In the genomic region with DNA sequence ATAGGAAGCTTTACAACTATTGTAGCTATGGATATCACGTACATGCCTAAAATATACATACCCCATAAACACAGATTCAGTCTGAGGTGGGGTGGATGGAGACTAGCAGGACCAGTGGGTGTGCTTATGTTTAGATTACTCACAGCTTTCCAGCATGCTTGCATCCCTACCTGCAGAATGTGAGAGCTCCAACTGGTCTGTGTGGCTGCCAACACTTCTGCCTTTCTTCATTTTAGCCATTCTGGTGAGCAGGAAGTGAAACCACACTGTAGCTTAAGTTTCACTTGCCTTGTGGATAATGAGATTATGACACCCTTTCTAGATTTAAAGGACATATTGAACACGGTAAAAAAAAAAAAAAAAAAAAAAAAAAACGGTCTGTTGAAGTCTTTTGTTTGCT, we compare ENCODE assay signal across 16 mouse cellular contexts.
DNase-seq lines count a peak whose midpoint lies in the region; ATAC-seq and TF ChIP-seq lines count a peak whose summit lies in the region.
"Had no signal": no experiment of that assay in that cellular context is flagged by ENCODE, and none has a peak within 500 bp of the region (broad histone marks: within the 10 kb centered on the region; RNA-seq: fewer than 3 reads in every experiment).

No protein-coding gene starts in this region.

- H3K36me3 ChIP-seq in kidney, adult 2 months (ENCODE audit: control insufficient read depth, insufficient read depth, low read length) = no peaks in the 10 kb centered on the region
- H3K36me3 ChIP-seq: heart, embryonic 12.5 days; liver, embryonic 15.5 days; midbrain, embryonic 12.5 days had no signal

- no peak overlapping the region for H3K4me3 ChIP-seq in kidney, adult 2 months (ENCODE audit: insufficient read depth, low read depth, low read length)
- H3K4me3 ChIP-seq: heart, embryonic 12.5 days; liver, embryonic 15.5 days; midbrain, embryonic 12.5 days had no signal

- TF ChIP-seq POLR2A in kidney, adult 2 months (IDR thresholded peaks at IDR 0.05; ENCODE audit: low read depth, low read length) = no peak

- H3K27me3 ChIP-seq in kidney, adult 2 months (replicated peaks; ENCODE audit: control insufficient read depth, insufficient read depth, low read length) = no peaks in the 10 kb centered on the region
- H3K27me3 ChIP-seq: heart, embryonic 12.5 days; liver, embryonic 15.5 days; midbrain, embryonic 12.5 days; Patski had no signal

- TF ChIP-seq CTCF in kidney, adult 2 months (conservative IDR thresholded peaks at IDR 0.05; ENCODE audit: insufficient read depth, insufficient read length, low read depth, low read length) = no peak

- peak; percentile 79 for ATAC-seq in CD4-positive, CD25-positive, alpha-beta regulatory T cell, adult 4 months
- peak; percentile 94 for ATAC-seq in monocyte, adult 5-6 weeks (replicated peaks; ENCODE audit: insufficient number of reproducible peaks, low FRiP score, low TSS enrichment, poor library complexity, severe bottlenecking)
- ATAC-seq: Patski had no signal

- DNase-seq in layer of hippocampus, adult 9-11 months = peak; percentile 14
- DNase-seq in layer of hippocampus, adult 8-10 months (ENCODE audit: low spot score in 2 of 2) = no peak
- DNase-seq in c-Kit-positive CD71-negative TER-119-negative erythroid progenitor cells, embryonic 14.5 days (ENCODE audit: low read depth) = peak; percentile 7
- no peak for DNase-seq in kidney, adult 8-10 months
- no peak for DNase-seq in kidney, adult 2 months
- DNase-seq: cerebellum, adult 9-11 months; gastrocnemius, postnatal 25 days; heart, postnatal 36 days; kidney, postnatal 25 days; thymus, adult 2 months had no signal

- no peak overlapping the region for H3K27ac ChIP-seq in kidney, adult 2 months (ENCODE audit: insufficient read depth, low read depth, low read length)
- H3K27ac ChIP-seq: liver, embryonic 15.5 days; midbrain, embryonic 12.5 days had no signal

- WGBS in kidney, adult 2 months = 67% methylated on average over 3 of the region's 3 CpGs

- no peaks in the 10 kb centered on the region for H3K4me1 ChIP-seq in kidney, adult 2 months (ENCODE audit: control insufficient read depth, insufficient read depth, low read length)
- H3K4me1 ChIP-seq: liver, embryonic 15.5 days had no signal

Comparison
In these comparisons a context has a peak if more than half of its experiments do, and no peak if none do; other contexts are left out.
1. DNase-seq: peak in layer of hippocampus, adult 9-11 months (single experiment) and c-Kit-positive CD71-negative TER-119-negative erythroid progenitor cells, embryonic 14.5 days (single experiment); none in layer of hippocampus, adult 8-10 months (0 of 2), kidney, adult 8-10 months (0 of 2) and kidney, adult 2 months (single experiment).